ENCODE assay signal across 9 mouse cellular contexts in the genomic region with DNA sequence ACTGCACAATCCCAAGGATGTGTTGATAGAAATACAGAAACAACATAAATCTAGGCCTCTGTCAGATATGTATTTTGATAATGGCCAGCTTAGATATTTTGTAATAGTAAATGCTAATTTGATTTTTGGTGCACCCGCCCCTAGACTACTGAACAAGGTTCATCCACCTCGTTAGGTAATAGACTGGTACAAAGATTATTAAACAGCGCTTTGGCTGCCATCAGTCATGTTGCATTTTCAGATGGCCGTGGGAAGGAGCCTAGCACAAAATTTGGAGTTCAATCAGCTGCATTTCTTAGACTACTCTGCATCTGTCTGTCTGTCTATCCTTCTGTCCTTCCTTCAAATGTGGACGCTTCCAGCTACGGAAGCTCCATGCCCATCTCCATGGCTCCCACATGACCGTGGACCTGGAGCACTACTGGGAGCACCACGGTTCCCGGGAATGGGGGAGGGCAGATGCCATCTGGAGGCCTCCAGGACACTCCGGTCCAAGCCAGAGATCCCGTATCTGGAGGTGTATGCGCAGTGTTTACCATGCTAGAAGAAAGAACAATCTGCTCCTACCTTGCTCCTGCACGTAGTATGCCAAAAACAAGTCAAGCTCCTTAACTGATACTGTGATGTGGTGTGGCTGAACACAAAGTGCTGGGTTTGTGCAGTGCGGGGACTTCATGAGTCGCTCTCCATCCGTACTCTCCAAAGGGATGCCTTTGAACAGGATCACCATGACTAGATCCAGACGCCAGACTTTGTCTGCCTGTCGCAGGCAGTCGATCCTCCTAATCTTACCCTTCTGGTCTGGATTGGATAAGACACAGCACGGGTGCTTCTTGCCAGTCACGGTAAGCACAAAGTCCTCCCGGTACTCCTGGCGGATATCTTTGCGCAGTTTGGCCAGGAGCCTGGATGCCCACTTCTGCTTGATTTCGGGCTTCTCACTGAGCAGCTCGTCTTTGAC.
DNase-seq lines count a peak whose midpoint lies in the region; ATAC-seq and TF ChIP-seq lines count a peak whose summit lies in the region.
"Had no signal": no experiment of that assay in that cellular context is flagged by ENCODE, and none has a peak within 500 bp of the region (broad histone marks: within the 10 kb centered on the region; RNA-seq: fewer than 3 reads in every experiment).

No protein-coding gene starts in this region.

- peaks cover 35% of the 10 kb centered on the region for H3K4me1 ChIP-seq in lung, embryonic 14.5 days (ENCODE audit: insufficient read depth)
- peaks cover 60% of the 10 kb centered on the region for H3K4me1 ChIP-seq in embryonic facial prominence, embryonic 15.5 days
- peaks cover 4% of the 10 kb centered on the region; the same call in 1 of the 2 replicates for H3K4me1 ChIP-seq in midbrain, embryonic 16.5 days (ENCODE audit: control insufficient read depth, insufficient read depth, low read length)

- TF ChIP-seq CTCF in lung, embryonic 14.5 days (IDR thresholded peaks at IDR 0.05; ENCODE audit: low read depth): no peak

- WGBS in lung, embryonic 14.5 days: 71% methylated on average over 26 of the region's 26 CpGs
- 70% methylated on average over 26 of the region's 26 CpGs for WGBS in embryonic facial prominence, embryonic 15.5 days
- WGBS in midbrain, embryonic 16.5 days: 75% methylated on average over 26 of the region's 26 CpGs

- peak overlapping the region; percentile 30 for H3K9ac ChIP-seq in lung, embryonic 14.5 days
- no peak overlapping the region for H3K9ac ChIP-seq in embryonic facial prominence, embryonic 15.5 days
- H3K9ac ChIP-seq in midbrain, embryonic 16.5 days (ENCODE audit: low read depth, low read length): peak overlapping the region; percentile 31; the same call in 1 of the 2 replicates

- H3K4me2 ChIP-seq in lung, embryonic 14.5 days: peak overlapping the region; percentile 95
- H3K4me2 ChIP-seq in embryonic facial prominence, embryonic 15.5 days (replicated peaks): peak overlapping the region; percentile 27
- peak overlapping the region; percentile 39 for H3K4me2 ChIP-seq in midbrain, embryonic 16.5 days (ENCODE audit: low read length)

- peaks cover 60% of the 10 kb centered on the region for H3K36me3 ChIP-seq in lung, embryonic 14.5 days (ENCODE audit: insufficient read depth)
- H3K36me3 ChIP-seq in embryonic facial prominence, embryonic 15.5 days: peaks cover 14% of the 10 kb centered on the region
- H3K36me3 ChIP-seq in midbrain, embryonic 16.5 days (ENCODE audit: control insufficient read depth, insufficient read depth, low read length): no peaks in the 10 kb centered on the region

- H3K4me3 ChIP-seq in lung, embryonic 14.5 days (ENCODE audit: low read depth, low read length): peak overlapping the region; percentile 23
- peak overlapping the region; percentile 11; the same call in 1 of the 2 replicates for H3K4me3 ChIP-seq in embryonic facial prominence, embryonic 15.5 days (replicated peaks)
- peak overlapping the region; percentile 26 for H3K4me3 ChIP-seq in midbrain, embryonic 16.5 days (ENCODE audit: low read depth, low read length)

- no peaks in the 10 kb centered on the region for H3K27me3 ChIP-seq in lung, embryonic 14.5 days (ENCODE audit: insufficient read depth, low read length)
- H3K27me3 ChIP-seq in embryonic facial prominence, embryonic 15.5 days: no peaks in the 10 kb centered on the region
- no peaks in the 10 kb centered on the region for H3K27me3 ChIP-seq in midbrain, embryonic 16.5 days (ENCODE audit: control insufficient read depth, insufficient read depth, low read depth, low read length)

- peak overlapping the region; percentile 64 for H3K27ac ChIP-seq in lung, embryonic 14.5 days (ENCODE audit: low read depth)
- H3K27ac ChIP-seq in embryonic facial prominence, embryonic 15.5 days (replicated peaks): peak overlapping the region; percentile 55; the same call in 1 of the 2 replicates
- peak overlapping the region; percentile 68 for H3K27ac ChIP-seq in midbrain, embryonic 16.5 days (ENCODE audit: low read length)

- ATAC-seq in lung, embryonic 14.5 days (ENCODE audit: insufficient read depth): no peak; the same call in 1 of the 2 replicates
- no peak for ATAC-seq in embryonic facial prominence, embryonic 15.5 days (ENCODE audit: insufficient number of reproducible peaks, low FRiP score, low TSS enrichment, low read depth)
- ATAC-seq in midbrain, embryonic 16.5 days: no peak

- no peaks in the 10 kb centered on the region for H3K9me3 ChIP-seq in lung, embryonic 14.5 days (ENCODE audit: low read depth, low read length)
- no peaks in the 10 kb centered on the region for H3K9me3 ChIP-seq in embryonic facial prominence, embryonic 15.5 days (replicated peaks)
- H3K9me3 ChIP-seq in midbrain, embryonic 16.5 days (replicated peaks; ENCODE audit: control insufficient read depth, low read length, poor library complexity, severe bottlenecking): no peaks in the 10 kb centered on the region

- DNase-seq in gastrocnemius, adult 18-20 months (ENCODE audit: low spot score): peak; percentile 42
- DNase-seq in gastrocnemius, postnatal 25 days: no peak
- no peak for DNase-seq in lung, embryonic 14.5 days
- no peak for DNase-seq in lung, postnatal 25 days (ENCODE audit: low spot score)
- no peak for DNase-seq in embryo, embryonic 10.5 days (ENCODE audit: low spot score)
- no peak for DNase-seq in T-cell, adult 2 months (ENCODE audit: low spot score)
- DNase-seq: adrenal gland, postnatal 10 days had no signal

Comparison
In these comparisons a context has a peak if more than half of its experiments do, and no peak if none do; other contexts are left out.
1. H3K4me2 ChIP-seq: peak in every context shown above with its lines; median percentile 95 in lung, embryonic 14.5 days; 39 in midbrain, embryonic 16.5 days; 27 in embryonic facial prominence, embryonic 15.5 days.